Mouse (Mus musculus): ENCODE results near the gene Psmd2. TPM values are rescaled to one million over a fixed set of nuclear protein-coding genes. Genes with fewer than 3 reads are reported as not detected.

Psmd2 gene
- polyA plus RNA-seq, 1 experiment from 2014 or later = 501 TPM

GRCm38 (mm10) chr16:20620751-20621190 lies 30.7 kb upstream of the Psmd2 start:
- peak; percentile 4; the same call in 1 of the 2 replicates for ATAC-seq (replicated peaks; ENCODE audit: insufficient number of reproducible peaks, low FRiP score, low TSS enrichment, low read depth)
- 0% methylated on average over 32 of the region's 32 CpGs for WGBS

DNA sequence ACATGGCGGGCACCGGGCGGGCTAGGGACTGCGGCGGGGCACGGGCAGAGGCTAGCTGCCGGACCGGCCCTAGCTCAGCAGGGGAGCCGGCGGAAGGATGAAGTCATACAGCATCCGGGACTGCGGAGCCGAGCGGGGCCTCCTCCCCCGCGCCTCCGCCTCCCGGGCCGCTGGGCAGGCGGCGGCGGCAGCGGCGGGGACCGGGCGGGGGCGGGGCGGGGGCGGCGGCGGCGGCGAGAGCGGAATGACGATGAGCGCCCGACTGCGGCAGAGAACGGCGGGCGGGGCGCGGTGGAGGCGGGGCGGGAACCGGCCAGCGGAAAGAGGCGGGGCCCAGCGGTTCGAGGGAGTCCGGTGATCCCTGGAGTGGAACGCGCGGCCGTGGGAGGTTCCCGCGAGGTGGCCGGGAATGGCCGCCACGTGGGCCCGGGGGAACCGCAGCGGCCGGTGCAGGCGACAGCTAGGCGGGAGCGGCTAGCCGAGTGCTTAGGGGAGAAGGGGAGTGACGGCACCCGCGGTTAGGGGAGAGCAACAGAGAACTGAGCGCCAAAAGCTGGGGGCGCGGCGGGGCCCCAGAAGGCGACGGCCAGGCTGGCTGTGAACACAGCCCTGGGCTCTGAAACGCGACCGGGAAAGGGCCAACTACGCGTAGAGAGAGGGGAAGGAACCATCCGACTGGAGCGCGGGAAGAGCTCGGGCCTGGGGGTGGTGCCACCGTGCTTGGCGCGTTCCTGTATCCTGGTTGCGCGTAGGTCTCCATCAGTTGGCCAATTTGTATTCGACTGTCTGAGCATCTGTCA lies 30.1 kb upstream of the Psmd2 start, which contains the start of gene Camk2n2:
Gene Camk2n2 (minus strand): TSS at position 97 of the 800 bp plus-strand sequence.
- peak within 1 kb of the TSS; percentile 78 for H3K9ac ChIP-seq (replicated peaks; ENCODE audit: low read length)
- H3K27me3 ChIP-seq (ENCODE audit: control insufficient read depth, insufficient read depth, low read length) = peaks cover 13% of the 10 kb centered on the region
- no peaks in the 10 kb centered on the region for H3K9me3 ChIP-seq (replicated peaks; ENCODE audit: control insufficient read depth, low read length)
- H3K4me2 ChIP-seq (ENCODE audit: low read depth, low read length) = peak within 1 kb of the TSS; percentile 99
- H3K27ac ChIP-seq (replicated peaks; ENCODE audit: low read depth, low read length) = peak within 1 kb of the TSS; percentile 44; the same call in 1 of the 2 replicates
- H3K4me3 ChIP-seq (ENCODE audit: low read depth, low read length) = peak within 1 kb of the TSS; percentile 72
- peak; percentile 56 for ATAC-seq (replicated peaks; ENCODE audit: insufficient number of reproducible peaks, low FRiP score, low TSS enrichment, low read depth)
- peak; percentile 60 for DNase-seq (ENCODE audit: low spot score)
- no peaks in the 10 kb centered on the region for H3K36me3 ChIP-seq (replicated peaks; ENCODE audit: control insufficient read depth, insufficient read depth, low read depth, low read length)
- WGBS = under 1% methylated on average over 67 of the region's 92 CpGs
- no peaks in the 10 kb centered on the region for H3K4me1 ChIP-seq (ENCODE audit: control insufficient read depth, insufficient read depth, low read length)

More at GRCm38 (mm10) chr16:20620751-20621190, 30.7 kb upstream of the Psmd2 start:
- Histone ChIP-seq H3K27me3 (ENCODE audit: control insufficient read depth, insufficient read depth, low read length) (peaks cover 13% of the 10 kb centered on the region), H3K9ac (replicated peaks; ENCODE audit: low read length) (peak overlapping the region; percentile 78), H3K9me3 (replicated peaks; ENCODE audit: control insufficient read depth, low read length) (no peaks in the 10 kb centered on the region), H3K4me3 (ENCODE audit: low read depth, low read length) (peak overlapping the region; percentile 72), H3K36me3 (replicated peaks; ENCODE audit: control insufficient read depth, insufficient read depth, low read depth, low read length) (no peaks in the 10 kb centered on the region), H3K27ac (replicated peaks; ENCODE audit: low read depth, low read length) (no peak overlapping the region), H3K4me1 (ENCODE audit: control insufficient read depth, insufficient read depth, low read length) (no peaks in the 10 kb centered on the region), H3K4me2 (ENCODE audit: low read depth, low read length) (peak overlapping the region; percentile 99)
- peak; percentile 6 for DNase-seq (ENCODE audit: low spot score)

- H3K4me2 ChIP-seq (ENCODE audit: low read depth, low read length) = peak overlapping the region; percentile 99
- H3K4me3 ChIP-seq (ENCODE audit: low read depth, low read length) = peak overlapping the region; percentile 72
- no peaks in the 10 kb centered on the region for H3K4me1 ChIP-seq (ENCODE audit: control insufficient read depth, insufficient read depth, low read length)
- peak; percentile 45 for ATAC-seq (replicated peaks; ENCODE audit: insufficient number of reproducible peaks, low FRiP score, low TSS enrichment, low read depth)
- H3K9ac ChIP-seq (replicated peaks; ENCODE audit: low read length) = peak overlapping the region; percentile 78
- peak overlapping the region; percentile 44; the same call in 1 of the 2 replicates for H3K27ac ChIP-seq (replicated peaks; ENCODE audit: low read depth, low read length)
- no peaks in the 10 kb centered on the region for H3K9me3 ChIP-seq (replicated peaks; ENCODE audit: control insufficient read depth, low read length)
- H3K36me3 ChIP-seq (replicated peaks; ENCODE audit: control insufficient read depth, insufficient read depth, low read depth, low read length) = no peaks in the 10 kb centered on the region
- H3K27me3 ChIP-seq (ENCODE audit: control insufficient read depth, insufficient read depth, low read length) = peaks cover 13% of the 10 kb centered on the region
- under 1% methylated on average over 37 of the region's 37 CpGs for WGBS
- peak; percentile 72 for DNase-seq (ENCODE audit: low spot score)
Measured at GRCm38 (mm10) chr16:20621991-20622685, 29.3 kb upstream of the Psmd2 start.

GRCm38 (mm10) chr16:20623211-20623610 lies 28.2 kb upstream of the Psmd2 start:
- no peaks in the 10 kb centered on the region for H3K36me3 ChIP-seq (replicated peaks; ENCODE audit: control insufficient read depth, insufficient read depth, low read depth, low read length)
- peaks cover 13% of the 10 kb centered on the region for H3K27me3 ChIP-seq (ENCODE audit: control insufficient read depth, insufficient read depth, low read length)
- ATAC-seq (replicated peaks; ENCODE audit: insufficient number of reproducible peaks, low FRiP score, low TSS enrichment, low read depth) (no peak), DNase-seq (ENCODE audit: low spot score) (no peak)
- H3K4me3 ChIP-seq (ENCODE audit: low read depth, low read length) = no peak overlapping the region
- no peak overlapping the region for H3K4me2 ChIP-seq (ENCODE audit: low read depth, low read length)
- H3K27ac ChIP-seq (replicated peaks; ENCODE audit: low read depth, low read length) = no peak overlapping the region
- WGBS = 58% methylated on average over 2 of the region's 2 CpGs
- H3K9ac ChIP-seq (replicated peaks; ENCODE audit: low read length) = no peak overlapping the region
- no peaks in the 10 kb centered on the region for H3K9me3 ChIP-seq (replicated peaks; ENCODE audit: control insufficient read depth, low read length)
- no peaks in the 10 kb centered on the region for H3K4me1 ChIP-seq (ENCODE audit: control insufficient read depth, insufficient read depth, low read length)

DNA sequence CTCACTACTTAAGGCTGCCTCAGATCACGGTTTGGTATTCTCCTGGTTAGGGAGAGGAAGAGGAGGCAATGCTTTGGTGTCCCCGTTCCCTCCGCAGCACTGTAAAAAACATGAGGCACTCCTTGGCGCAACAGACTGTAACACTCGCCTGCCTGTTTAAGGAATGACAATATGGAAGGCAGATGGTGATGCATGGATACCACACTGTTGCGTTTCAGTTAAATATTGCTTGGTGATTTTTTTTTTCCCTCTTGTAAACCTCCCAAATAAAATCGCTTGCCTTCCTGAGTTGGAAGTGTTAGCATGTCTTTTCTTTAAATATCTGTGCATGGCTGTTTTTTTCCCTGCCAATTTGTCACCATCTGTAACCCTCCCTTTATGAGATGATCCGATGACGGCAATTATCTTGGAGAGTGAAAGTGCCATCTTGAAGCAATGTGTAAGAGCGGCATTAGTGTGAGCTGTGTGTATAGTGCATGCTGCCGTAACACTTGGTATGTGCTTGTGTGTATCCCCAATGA lies 22.5 kb upstream of the Psmd2 start:
- no peak for ATAC-seq (replicated peaks; ENCODE audit: insufficient number of reproducible peaks, low FRiP score, low TSS enrichment, low read depth)
- DNase-seq (ENCODE audit: low spot score) = peak; percentile 4
- no peak overlapping the region for H3K9ac ChIP-seq (replicated peaks; ENCODE audit: low read length)
- no peaks in the 10 kb centered on the region for H3K9me3 ChIP-seq (replicated peaks; ENCODE audit: control insufficient read depth, low read length)
- H3K4me1 ChIP-seq (ENCODE audit: control insufficient read depth, insufficient read depth, low read length) = no peaks in the 10 kb centered on the region
- H3K4me3 ChIP-seq (ENCODE audit: low read depth, low read length) = no peak overlapping the region
- H3K4me2 ChIP-seq (ENCODE audit: low read depth, low read length) = no peak overlapping the region
- H3K27ac ChIP-seq (replicated peaks; ENCODE audit: low read depth, low read length) = no peak overlapping the region
- no peaks in the 10 kb centered on the region; the same call in 1 of the 2 replicates for H3K27me3 ChIP-seq (ENCODE audit: control insufficient read depth, insufficient read depth, low read length)
- H3K36me3 ChIP-seq (replicated peaks; ENCODE audit: control insufficient read depth, insufficient read depth, low read depth, low read length) = no peaks in the 10 kb centered on the region
- WGBS = 59% methylated on average over 11 of the region's 11 CpGs

DNA sequence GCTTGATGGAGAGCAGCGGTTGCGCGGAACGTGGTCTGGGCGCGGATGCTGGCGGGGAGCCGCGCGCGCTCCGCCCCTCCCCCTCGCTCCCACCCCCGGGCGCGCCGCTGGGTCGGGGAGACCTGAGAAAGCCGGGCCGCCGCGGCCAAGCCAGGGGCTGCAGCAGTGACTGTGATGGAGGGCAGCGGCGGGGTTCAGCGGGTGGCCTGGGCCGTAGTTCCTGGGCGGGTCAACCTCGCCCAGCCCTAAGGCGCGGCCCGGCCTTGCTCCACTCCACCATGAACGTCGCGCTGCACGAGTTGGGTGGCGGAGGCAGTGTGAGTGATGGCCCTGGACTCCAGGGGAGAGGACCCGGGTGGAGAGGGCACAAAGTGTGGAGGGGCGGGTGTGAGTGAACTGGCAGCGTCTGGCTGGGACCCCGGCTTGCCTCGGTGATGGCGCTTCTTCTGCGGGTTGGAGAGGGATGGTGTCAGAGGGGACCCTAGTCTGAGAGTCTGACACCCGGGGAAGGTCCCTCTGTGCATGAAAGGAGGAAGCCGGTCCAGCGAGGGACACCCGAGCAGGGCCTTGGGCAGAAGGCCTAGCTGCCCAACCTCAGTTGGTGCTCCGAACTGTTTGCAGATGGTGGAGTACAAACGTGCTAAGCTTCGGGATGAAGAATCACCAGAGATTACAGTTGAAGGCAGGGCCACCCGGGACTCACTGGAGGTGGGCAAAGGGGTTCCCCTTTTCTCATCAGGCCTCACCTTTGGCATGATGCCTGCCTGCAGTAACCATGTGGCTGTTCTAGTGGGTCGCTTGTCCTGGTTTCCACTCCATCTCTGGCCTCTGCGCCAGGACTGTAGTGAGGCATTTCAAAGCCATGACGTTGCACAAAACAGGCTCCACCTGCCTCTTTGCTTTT lies 21.5 kb upstream of the Psmd2 start, which contains the start of gene Ece2:
Gene Ece2 (plus strand): TSS at position 98 of the 904 bp plus-strand sequence.
- 8% methylated on average over 54 of the region's 54 CpGs for WGBS
- no peak within 1 kb of the TSS for H3K27ac ChIP-seq (replicated peaks; ENCODE audit: low read depth, low read length)
- peak within 1 kb of the TSS; percentile 52 for H3K4me3 ChIP-seq (ENCODE audit: low read depth, low read length)
- H3K9me3 ChIP-seq (replicated peaks; ENCODE audit: control insufficient read depth, low read length) = no peaks in the 10 kb centered on the region
- H3K36me3 ChIP-seq (replicated peaks; ENCODE audit: control insufficient read depth, insufficient read depth, low read depth, low read length) = no peaks in the 10 kb centered on the region
- ATAC-seq (replicated peaks; ENCODE audit: insufficient number of reproducible peaks, low FRiP score, low TSS enrichment, low read depth) (peak; percentile 55; the same call in 1 of the 2 replicates), DNase-seq (ENCODE audit: low spot score) (peak; percentile 41)
- no peaks in the 10 kb centered on the region; the same call in 1 of the 2 replicates for H3K27me3 ChIP-seq (ENCODE audit: control insufficient read depth, insufficient read depth, low read length)
- no peaks in the 10 kb centered on the region for H3K4me1 ChIP-seq (ENCODE audit: control insufficient read depth, insufficient read depth, low read length)
- peak within 1 kb of the TSS; percentile 72 for H3K9ac ChIP-seq (replicated peaks; ENCODE audit: low read length)
- H3K4me2 ChIP-seq (ENCODE audit: low read depth, low read length) = peak within 1 kb of the TSS; percentile 96

DNA sequence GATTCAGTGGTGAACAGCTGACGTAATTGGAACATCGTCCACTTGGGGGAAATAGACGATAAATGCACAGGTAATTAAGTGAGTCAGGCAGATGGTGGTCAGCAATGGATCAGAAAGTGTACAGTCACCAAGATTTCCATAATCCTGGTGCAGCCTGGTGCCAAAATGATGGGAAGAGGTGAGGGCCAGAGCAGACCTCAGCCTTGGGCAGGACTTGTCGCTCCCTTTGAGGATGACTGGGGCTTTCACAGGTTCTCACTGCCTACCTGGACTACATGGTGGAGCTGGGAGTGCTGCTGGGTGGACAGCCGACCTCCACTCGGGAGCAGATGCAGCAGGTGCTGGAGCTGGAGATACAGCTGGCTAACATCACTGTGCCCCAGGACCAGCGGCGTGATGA lies 14.0 kb upstream of the Psmd2 start:
- Histone ChIP-seq H3K27ac (replicated peaks; ENCODE audit: low read depth, low read length) (no peak overlapping the region), H3K4me1 (ENCODE audit: control insufficient read depth, insufficient read depth, low read length) (no peaks in the 10 kb centered on the region), H3K36me3 (replicated peaks; ENCODE audit: control insufficient read depth, insufficient read depth, low read depth, low read length) (no peaks in the 10 kb centered on the region), H3K9ac (replicated peaks; ENCODE audit: low read length) (no peak overlapping the region), H3K27me3 (ENCODE audit: control insufficient read depth, insufficient read depth, low read length) (no peaks in the 10 kb centered on the region), H3K9me3 (replicated peaks; ENCODE audit: control insufficient read depth, low read length) (no peaks in the 10 kb centered on the region), H3K4me2 (ENCODE audit: low read depth, low read length) (no peak overlapping the region), H3K4me3 (ENCODE audit: low read depth, low read length) (no peak overlapping the region)
- no peak for ATAC-seq (replicated peaks; ENCODE audit: insufficient number of reproducible peaks, low FRiP score, low TSS enrichment, low read depth)
- 75% methylated on average over 8 of the region's 8 CpGs for WGBS
- DNase-seq (ENCODE audit: low spot score) = no peak
